Comparison of ENCODE assay signal across 29 mouse cellular contexts in the genomic region with DNA sequence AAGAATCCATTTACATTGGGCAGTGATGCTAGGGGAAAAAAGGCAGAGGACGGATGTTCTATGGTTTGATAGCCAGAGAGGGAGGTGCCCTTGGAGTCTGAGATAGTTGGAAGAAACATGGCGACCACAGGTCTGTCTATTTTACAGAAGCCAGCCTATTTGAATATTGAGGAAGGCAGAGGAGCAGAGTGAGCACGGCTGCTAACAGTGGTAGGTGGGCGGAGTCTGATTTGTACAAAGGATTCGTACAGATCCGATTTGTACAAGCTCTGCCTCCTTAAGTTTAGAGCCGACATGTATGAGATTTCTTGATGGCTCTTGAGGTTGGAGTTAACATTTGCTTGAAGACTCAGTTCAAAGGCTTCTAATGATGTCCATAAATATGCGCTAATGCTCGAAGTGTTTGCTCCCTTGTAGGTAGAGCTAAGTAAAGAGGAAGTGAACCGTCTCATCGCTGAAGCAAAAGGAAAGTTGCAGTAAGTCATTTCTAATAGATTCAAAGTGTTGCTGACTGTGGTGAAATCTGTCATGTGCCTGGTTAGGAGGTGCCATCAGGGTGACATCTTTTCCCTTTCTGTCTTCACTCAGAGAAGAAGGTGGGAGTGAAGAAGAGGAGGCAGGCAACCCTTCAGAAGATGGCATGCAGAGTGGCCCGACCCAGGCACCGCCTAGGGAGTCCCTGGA. TPM values are rescaled to one million over a fixed set of nuclear protein-coding genes. Genes with fewer than 3 reads are reported as not detected.
DNase-seq lines count a peak whose midpoint lies in the region; ATAC-seq and TF ChIP-seq lines count a peak whose summit lies in the region.
"Had no signal": no experiment of that assay in that cellular context is flagged by ENCODE, and none has a peak within 500 bp of the region (broad histone marks: within the 10 kb centered on the region; RNA-seq: fewer than 3 reads in every experiment).

No protein-coding gene starts in this region.

- H3K27me3 ChIP-seq in lung, embryonic 14.5 days (ENCODE audit: insufficient read depth, low read length): no peaks in the 10 kb centered on the region
- no peaks in the 10 kb centered on the region for H3K27me3 ChIP-seq in E14TG2a.4 (ENCODE audit: insufficient read depth, low read length)
- H3K27me3 ChIP-seq in kidney, embryonic 14.5 days (ENCODE audit: control insufficient read depth, insufficient read depth, low read length): no peaks in the 10 kb centered on the region
- H3K27me3 ChIP-seq: heart, embryonic 13.5 days; hindbrain, embryonic 12.5 days; midbrain, embryonic 12.5 days had no signal

- no peak overlapping the region for H3K9ac ChIP-seq in lung, embryonic 14.5 days
- no peak overlapping the region for H3K9ac ChIP-seq in kidney, embryonic 14.5 days (ENCODE audit: low read depth, low read length)
- H3K9ac ChIP-seq: hindbrain, embryonic 12.5 days; midbrain, embryonic 12.5 days had no signal

- no peak overlapping the region; the same call in 1 of the 2 replicates for H3K4me2 ChIP-seq in lung, embryonic 14.5 days
- no peak overlapping the region for H3K4me2 ChIP-seq in kidney, embryonic 14.5 days (replicated peaks; ENCODE audit: low read depth, low read length)

- no peak for TF ChIP-seq CTCF in lung, embryonic 14.5 days (IDR thresholded peaks at IDR 0.05; ENCODE audit: low read depth)
- TF ChIP-seq CTCF in E14TG2a.4 (conservative IDR thresholded peaks at IDR 0.05; ENCODE audit: low read length): no peak
- no peak for TF ChIP-seq CTCF in bone marrow, adult 2 months (IDR thresholded peaks at IDR 0.05; ENCODE audit: control insufficient read depth, insufficient read depth, low read length)

- H3K4me1 ChIP-seq in lung, embryonic 14.5 days (ENCODE audit: insufficient read depth): peaks cover 7% of the 10 kb centered on the region; the same call in 1 of the 2 replicates
- peaks cover 28% of the 10 kb centered on the region for H3K4me1 ChIP-seq in E14TG2a.4 (replicated peaks; ENCODE audit: low read depth, low read length)
- no peaks in the 10 kb centered on the region; the same call in 1 of the 2 replicates for H3K4me1 ChIP-seq in bone marrow, adult 2 months (ENCODE audit: control insufficient read depth, insufficient read depth, low read length)
- peaks cover 7% of the 10 kb centered on the region for H3K4me1 ChIP-seq in kidney, embryonic 14.5 days (ENCODE audit: control insufficient read depth, insufficient read depth, low read length)

- DNase-seq in lung, embryonic 14.5 days: peak; percentile 7
- DNase-seq in lung, postnatal 25 days (ENCODE audit: low spot score): no peak
- DNase-seq in heart, postnatal 36 days: no peak
- DNase-seq: adrenal gland, postnatal 10 days; cerebellum, postnatal 10 days; gastrocnemius, postnatal 25 days; heart, adult 2 months; heart, postnatal 14 days; kidney, adult 18-20 months; kidney, postnatal 14 days; right cerebral cortex, postnatal 14 days had no signal

- WGBS in lung, embryonic 14.5 days: 73% methylated on average over 13 of the region's 13 CpGs
- 58% methylated on average over 13 of the region's 13 CpGs for WGBS in bone marrow, adult 2 months
- WGBS in kidney, embryonic 14.5 days: 91% methylated on average over 13 of the region's 13 CpGs

- H3K9me3 ChIP-seq in lung, embryonic 14.5 days (ENCODE audit: low read depth, low read length): no peaks in the 10 kb centered on the region
- no peaks in the 10 kb centered on the region for H3K9me3 ChIP-seq in E14TG2a.4 (ENCODE audit: low read length)
- H3K9me3 ChIP-seq in kidney, embryonic 14.5 days (ENCODE audit: control insufficient read depth, low read length): no peaks in the 10 kb centered on the region
- H3K9me3 ChIP-seq: embryonic facial prominence, embryonic 10.5 days; forebrain, embryonic 10.5 days; heart, embryonic 13.5 days; hindbrain, embryonic 12.5 days; limb, embryonic 10.5 days; midbrain, embryonic 12.5 days had no signal

- ATAC-seq in lung, embryonic 14.5 days (ENCODE audit: insufficient read depth): no peak
- ATAC-seq in megakaryocyte progenitor cell, adult 5-6 weeks (replicated peaks; ENCODE audit: poor library complexity): peak; percentile 42
- no peak for ATAC-seq in kidney, embryonic 14.5 days (ENCODE audit: low FRiP score, low TSS enrichment)
- ATAC-seq: activated CD4-positive, CD25-positive, alpha-beta regulatory T cell, adult 4 months; forebrain, embryonic 16.5 days; inflammation-experienced regulatory T-cells, adult 6 months; Patski had no signal

- H3K27ac ChIP-seq in lung, embryonic 14.5 days (ENCODE audit: low read depth): no peak overlapping the region
- H3K27ac ChIP-seq in bone marrow, adult 2 months (ENCODE audit: control insufficient read depth, insufficient read depth, low read depth, low read length, poor library complexity): peak overlapping the region; percentile 77
- no peak overlapping the region for H3K27ac ChIP-seq in kidney, embryonic 14.5 days (ENCODE audit: low read depth, low read length)
- H3K27ac ChIP-seq: embryonic facial prominence, embryonic 10.5 days; forebrain, embryonic 10.5 days; heart, adult 2 months; heart, embryonic 13.5 days; hindbrain, embryonic 12.5 days; limb, embryonic 10.5 days; macrophage; midbrain, embryonic 12.5 days had no signal

- no peak overlapping the region for H3K4me3 ChIP-seq in lung, embryonic 14.5 days (ENCODE audit: low read depth, low read length)
- 0 out of 2 replicates have a peak overlapping the region, but pooled peaks have one; percentile 100 for H3K4me3 ChIP-seq in E14TG2a.4 (replicated peaks; ENCODE audit: low read length)
- H3K4me3 ChIP-seq in bone marrow, adult 2 months (replicated peaks; ENCODE audit: control insufficient read depth, low read depth, low read length): peak overlapping the region; percentile 38
- H3K4me3 ChIP-seq in kidney, embryonic 14.5 days (ENCODE audit: low read length): no peak overlapping the region
- H3K4me3 ChIP-seq: heart, adult 2 months; heart, embryonic 13.5 days; hindbrain, embryonic 12.5 days; midbrain, embryonic 12.5 days had no signal

- H3K36me3 ChIP-seq in lung, embryonic 14.5 days (ENCODE audit: insufficient read depth): peaks cover 48% of the 10 kb centered on the region
- H3K36me3 ChIP-seq in E14TG2a.4 (ENCODE audit: insufficient read depth, low read length): peaks cover 51% of the 10 kb centered on the region
- peaks cover 47% of the 10 kb centered on the region for H3K36me3 ChIP-seq in kidney, embryonic 14.5 days (ENCODE audit: control insufficient read depth, insufficient read depth, low read length)

- intact Hi-C loops in heart, postnatal 36 days (cut with DNase I): loop anchor here (2.0 kb wide), 1 partner anchor 43 kb away; a partner anchor contains a TSS

- TF ChIP-seq POLR2A in bone marrow, adult 2 months (IDR thresholded peaks at IDR 0.05; ENCODE audit: borderline replicate concordance, control insufficient read depth, low read depth, low read length): no peak

RNA-seq across cellular contexts. Expression of a gene that starts 42.9 kb away (rescaled TPM):
- 25.0 and 25.6 TPM in 2 replicates for polyA plus RNA-seq in lung, embryonic 14.5 days (2014; fragmentation: Nextera tagmentation; extraction: Ambion mirVana)
- polyA plus RNA-seq in bone marrow, adult 2 months (2011; ENCODE audit: insufficient read depth, insufficient read length, low replicate concordance, missing spikeins): 7.2 and 11.7 TPM in 2 replicates
- total RNA-seq in megakaryocyte progenitor cell, adult 5-6 weeks (2015): 24.7 and 27.4 TPM in 2 replicates
- total RNA-seq in megakaryocyte progenitor cell, adult 5-6 weeks (2017): 25.4 and 29.0 TPM in 2 replicates
- 15.7 and 29.0 TPM in 2 replicates for polyA plus RNA-seq in kidney, embryonic 14.5 days (2014; fragmentation: Nextera tagmentation; extraction: Ambion mirVana)
- total RNA-seq in heart, postnatal 36 days (2021): 10 to 100 TPM; 10.2 to 12.8 TPM

RNA-seq across cellular contexts. Expression of a gene that starts 44.7 kb away (rescaled TPM):
- 109 and 111 TPM in 2 replicates for polyA plus RNA-seq in lung, embryonic 14.5 days (2014; fragmentation: Nextera tagmentation; extraction: Ambion mirVana)
- 19.2 and 22.5 TPM in 2 replicates for polyA plus RNA-seq in bone marrow, adult 2 months (2011; ENCODE audit: insufficient read depth, insufficient read length, low replicate concordance, missing spikeins)
- total RNA-seq in megakaryocyte progenitor cell, adult 5-6 weeks (2015): 67.0 and 70.3 TPM in 2 replicates
- total RNA-seq in megakaryocyte progenitor cell, adult 5-6 weeks (2017): 71.7 and 81.4 TPM in 2 replicates
- polyA plus RNA-seq in kidney, embryonic 14.5 days (2014; fragmentation: Nextera tagmentation; extraction: Ambion mirVana): 76.1 and 90.5 TPM in 2 replicates
- total RNA-seq in heart, postnatal 36 days (2021): 10 to 100 TPM; 14.3 to 15.8 TPM

RNA-seq across cellular contexts. Expression of a gene that starts 53.5 kb away (rescaled TPM):
- polyA plus RNA-seq in lung, embryonic 14.5 days (2014; fragmentation: Nextera tagmentation; extraction: Ambion mirVana): 0.17 and 0.88 TPM in 2 replicates
- 1.3 TPM in 1 of 2 replicates, not detected in the other for polyA plus RNA-seq in bone marrow, adult 2 months (2011; ENCODE audit: insufficient read depth, insufficient read length, low replicate concordance, missing spikeins)
- total RNA-seq in megakaryocyte progenitor cell, adult 5-6 weeks (2015): 0.12 TPM in 1 of 2 replicates, not detected in the other
- not detected in 2 replicates for total RNA-seq in megakaryocyte progenitor cell, adult 5-6 weeks (2017)
- 1.3 and 1.5 TPM in 2 replicates for polyA plus RNA-seq in kidney, embryonic 14.5 days (2014; fragmentation: Nextera tagmentation; extraction: Ambion mirVana)
- not detected for total RNA-seq in heart, postnatal 36 days (2021)
- total RNA-seq: gastrocnemius, postnatal 25 days; heart, adult 2 months; heart, postnatal 14 days; liver, adult 2 months; monocyte, adult 5-6 weeks had no signal
- polyA plus RNA-seq: C2C12; heart, adult 2 months; macrophage had no signal

Comparison
In these comparisons a context has a peak if more than half of its experiments do, and no peak if none do; other contexts are left out.
1. H3K4me3 ChIP-seq: peak in E14TG2a.4 (single experiment) and bone marrow, adult 2 months (single experiment); none in lung, embryonic 14.5 days (single experiment) and kidney, embryonic 14.5 days (single experiment).